Mouse (Mus musculus): ENCODE measurements around the gene Arl15. TPM values are rescaled to one million over a fixed set of nuclear protein-coding genes. Genes with fewer than 3 reads are reported as not detected.
"Not testable (repeated sequence)": the region's sequence is repeated elsewhere in the genome, so short reads cannot be mapped to it uniquely, and the experiment has no call there.

Gene Arl15
- polyA plus RNA-seq, 1 experiment: 5.4 TPM

- 71% methylated on average over 3 of the region's 3 CpGs for WGBS
- H3K4me3 ChIP-seq (replicated peaks; ENCODE audit: control insufficient read depth, low read depth, low read length): no peak overlapping the region
Observed at GRCm38 (mm10) chr13:113765411-113765810, 28.9 kb upstream of the Arl15 start.

GRCm38 (mm10) chr13:113769829-113770228 is 24.5 kb upstream of the Arl15 start:
- TF ChIP-seq POLR2A (IDR thresholded peaks at IDR 0.05; ENCODE audit: borderline replicate concordance, control insufficient read depth, low read depth, low read length): no peak
- TF ChIP-seq CTCF (IDR thresholded peaks at IDR 0.05; ENCODE audit: control insufficient read depth, insufficient read depth, low read length): no peak
- WGBS: 81% methylated on average over 3 of the region's 3 CpGs
- no peaks in the 10 kb centered on the region for H3K4me1 ChIP-seq (ENCODE audit: control insufficient read depth, insufficient read depth, low read length)
- H3K27ac ChIP-seq (ENCODE audit: control insufficient read depth, insufficient read depth, low read depth, low read length, poor library complexity): no peak overlapping the region
- no peak overlapping the region for H3K4me3 ChIP-seq (replicated peaks; ENCODE audit: control insufficient read depth, low read depth, low read length)

More at GRCm38 (mm10) chr13:113765411-113765810, 28.9 kb upstream of the Arl15 start:
- TF ChIP-seq POLR2A (IDR thresholded peaks at IDR 0.05; ENCODE audit: borderline replicate concordance, control insufficient read depth, low read depth, low read length): no peak
- no peak for TF ChIP-seq CTCF (IDR thresholded peaks at IDR 0.05; ENCODE audit: control insufficient read depth, insufficient read depth, low read length)
- H3K4me1 ChIP-seq (ENCODE audit: control insufficient read depth, insufficient read depth, low read length): no peaks in the 10 kb centered on the region
- H3K27ac ChIP-seq (ENCODE audit: control insufficient read depth, insufficient read depth, low read depth, low read length, poor library complexity): no peak overlapping the region

- no peak overlapping the region for H3K27ac ChIP-seq (ENCODE audit: control insufficient read depth, insufficient read depth, low read depth, low read length, poor library complexity)
- 83% methylated on average over 5 of the region's 5 CpGs for WGBS
- no peak for TF ChIP-seq POLR2A (IDR thresholded peaks at IDR 0.05; ENCODE audit: borderline replicate concordance, control insufficient read depth, low read depth, low read length)
- TF ChIP-seq CTCF (IDR thresholded peaks at IDR 0.05; ENCODE audit: control insufficient read depth, insufficient read depth, low read length): no peak
- no peak overlapping the region for H3K4me3 ChIP-seq (replicated peaks; ENCODE audit: control insufficient read depth, low read depth, low read length)
- no peaks in the 10 kb centered on the region for H3K4me1 ChIP-seq (ENCODE audit: control insufficient read depth, insufficient read depth, low read length)
Observed at GRCm38 (mm10) chr13:113770340-113770739, 24.0 kb upstream of the Arl15 start.

GRCm38 (mm10) chr13:113771340-113771739 is 23.0 kb upstream of the Arl15 start:
- Histone ChIP-seq H3K4me3 (replicated peaks; ENCODE audit: control insufficient read depth, low read depth, low read length) (no peak overlapping the region), H3K4me1 (ENCODE audit: control insufficient read depth, insufficient read depth, low read length) (no peaks in the 10 kb centered on the region), H3K27ac (ENCODE audit: control insufficient read depth, insufficient read depth, low read depth, low read length, poor library complexity) (no peak overlapping the region)
- TF ChIP-seq CTCF (IDR thresholded peaks at IDR 0.05; ENCODE audit: control insufficient read depth, insufficient read depth, low read length) (no peak), POLR2A (IDR thresholded peaks at IDR 0.05; ENCODE audit: borderline replicate concordance, control insufficient read depth, low read depth, low read length) (no peak)
- 76% methylated on average over 1 of the region's 1 CpGs for WGBS

GRCm38 (mm10) chr13:113774799-113775198 is 19.5 kb upstream of the Arl15 start:
- TF ChIP-seq POLR2A (IDR thresholded peaks at IDR 0.05; ENCODE audit: borderline replicate concordance, control insufficient read depth, low read depth, low read length) (no peak), CTCF (IDR thresholded peaks at IDR 0.05; ENCODE audit: control insufficient read depth, insufficient read depth, low read length) (no peak)
- 92% methylated on average over 8 of the region's 8 CpGs for WGBS
- Histone ChIP-seq H3K4me3 (replicated peaks; ENCODE audit: control insufficient read depth, low read depth, low read length) (no peak overlapping the region), H3K4me1 (ENCODE audit: control insufficient read depth, insufficient read depth, low read length) (no peaks in the 10 kb centered on the region), H3K27ac (ENCODE audit: control insufficient read depth, insufficient read depth, low read depth, low read length, poor library complexity) (no peak overlapping the region)

GRCm38 (mm10) chr13:113775244-113776140 is 18.8 kb upstream of the Arl15 start:
- WGBS: 74% methylated on average over 10 of the region's 10 CpGs
- TF ChIP-seq POLR2A (IDR thresholded peaks at IDR 0.05; ENCODE audit: borderline replicate concordance, control insufficient read depth, low read depth, low read length) (no peak), CTCF (IDR thresholded peaks at IDR 0.05; ENCODE audit: control insufficient read depth, insufficient read depth, low read length) (no peak)

GRCm38 (mm10) chr13:113785803-113786202 is 8.5 kb upstream of the Arl15 start:
- WGBS: 87% methylated on average over 5 of the region's 5 CpGs
- Histone ChIP-seq H3K27ac (ENCODE audit: control insufficient read depth, insufficient read depth, low read depth, low read length, poor library complexity) (no peak overlapping the region), H3K4me1 (ENCODE audit: control insufficient read depth, insufficient read depth, low read length) (no peaks in the 10 kb centered on the region), H3K4me3 (replicated peaks; ENCODE audit: control insufficient read depth, low read depth, low read length) (no peak overlapping the region)
- no peak for TF ChIP-seq CTCF (IDR thresholded peaks at IDR 0.05; ENCODE audit: control insufficient read depth, insufficient read depth, low read length)
- TF ChIP-seq POLR2A (IDR thresholded peaks at IDR 0.05; ENCODE audit: borderline replicate concordance, control insufficient read depth, low read depth, low read length): no peak

More at GRCm38 (mm10) chr13:113775244-113776140, 18.8 kb upstream of the Arl15 start:
- H3K4me1 ChIP-seq (ENCODE audit: control insufficient read depth, insufficient read depth, low read length): no peaks in the 10 kb centered on the region
- H3K27ac ChIP-seq (ENCODE audit: control insufficient read depth, insufficient read depth, low read depth, low read length, poor library complexity): no peak overlapping the region
- H3K4me3 ChIP-seq (replicated peaks; ENCODE audit: control insufficient read depth, low read depth, low read length): no peak overlapping the region

GRCm38 (mm10) chr13:113787136-113787535 is 7.2 kb upstream of the Arl15 start:
- WGBS: 80% methylated on average over 8 of the region's 8 CpGs
- Histone ChIP-seq H3K27ac (ENCODE audit: control insufficient read depth, insufficient read depth, low read depth, low read length, poor library complexity) (no peak overlapping the region), H3K4me1 (ENCODE audit: control insufficient read depth, insufficient read depth, low read length) (no peaks in the 10 kb centered on the region), H3K4me3 (replicated peaks; ENCODE audit: control insufficient read depth, low read depth, low read length) (no peak overlapping the region)
- no peak for TF ChIP-seq POLR2A (IDR thresholded peaks at IDR 0.05; ENCODE audit: borderline replicate concordance, control insufficient read depth, low read depth, low read length)
- no peak for TF ChIP-seq CTCF (IDR thresholded peaks at IDR 0.05; ENCODE audit: control insufficient read depth, insufficient read depth, low read length)

- 93% methylated on average over 3 of the region's 3 CpGs for WGBS
- H3K4me3 ChIP-seq (replicated peaks; ENCODE audit: control insufficient read depth, low read depth, low read length); H3K4me1 ChIP-seq (ENCODE audit: control insufficient read depth, insufficient read depth, low read length); H3K27ac ChIP-seq (ENCODE audit: control insufficient read depth, insufficient read depth, low read depth, low read length, poor library complexity): not testable (repeated sequence)
Observed at GRCm38 (mm10) chr13:113790016-113790415, 4.3 kb upstream of the Arl15 start.

Measured in bone marrow, adult 2 months (tissue).